Mouse (Mus musculus) megakaryocyte-erythroid progenitor cell, adult 5-6 weeks (primary cell): ENCODE results near the gene Ubqln4. TPM values are rescaled to one million over a fixed set of nuclear protein-coding genes. Genes with fewer than 3 reads are reported as not detected.

ENCODE experiments used
- ATAC-seq: replicated peaks from 2 replicates; pipeline ENCODE4 v1.8.0; 2016; ENCODE audit warnings: mild to moderate bottlenecking, inconsistent platforms; ENCODE audit not compliant: severe bottlenecking, poor library complexity, low FRiP score, low TSS enrichment
- total RNA-seq, 2 experiments: library from RNA; stranded (forward) in 1 of 2; stranded (reverse) in 1 of 2; fragments of 200-1000, 215-1000 nt in 1 of 2; fragments of >200 nt in 1 of 2; fragmentation: Nextera tagmentation in 1 of 2; gene quantifications; 2 replicates each; pipeline ENCODE4 v1.2.3; 2014 to 2017

The Ubqln4 gene
- total RNA-seq, 2 experiments from 2014 or later = 56.0 to 94.1 TPM

- no peak for ATAC-seq
Measured at GRCm38 (mm10) chr3:88618074-88618871, 64.7 kb downstream of the Ubqln4 start.

Other genes with a start within 250 kb of the Ubqln4 start
- gene Glmp, start 228.7 kb upstream of the Ubqln4 start, total RNA-seq (2014; fragmentation: Nextera tagmentation) = 39.2 and 70.5 TPM in 2 replicates
- gene Glmp, start 228.7 kb upstream of the Ubqln4 start, total RNA-seq (2017) = 7.0 and 19.7 TPM in 2 replicates
- gene Tmem79, start 217.6 kb upstream of the Ubqln4 start, total RNA-seq (2014; fragmentation: Nextera tagmentation) = 1.7 and 7.8 TPM in 2 replicates
- 1.4 and 2.0 TPM in 2 replicates for gene Tmem79, start 217.6 kb upstream of the Ubqln4 start, total RNA-seq (2017)
- 40.7 and 57.5 TPM in 2 replicates for gene Smg5, start 217.5 kb upstream of the Ubqln4 start, total RNA-seq (2014; fragmentation: Nextera tagmentation)
- gene Smg5, start 217.5 kb upstream of the Ubqln4 start, total RNA-seq (2017) = 39.0 and 40.9 TPM in 2 replicates
- gene Paqr6, start 189.2 kb upstream of the Ubqln4 start, total RNA-seq (2014; fragmentation: Nextera tagmentation) = not detected in 2 replicates
- gene Paqr6, start 189.2 kb upstream of the Ubqln4 start, total RNA-seq (2017) = not detected in 2 replicates
- gene Bglap3, start 181.0 kb upstream of the Ubqln4 start, total RNA-seq (2014; fragmentation: Nextera tagmentation) = not detected in 2 replicates
- gene Bglap3, start 181.0 kb upstream of the Ubqln4 start, total RNA-seq (2017) = not detected in 2 replicates
- not detected in 2 replicates for gene Bglap2, start 175.1 kb upstream of the Ubqln4 start, total RNA-seq (2014; fragmentation: Nextera tagmentation)
- not detected in 2 replicates for gene Bglap2, start 175.1 kb upstream of the Ubqln4 start, total RNA-seq (2017)
- gene Bglap, start 169.3 kb upstream of the Ubqln4 start, total RNA-seq (2014; fragmentation: Nextera tagmentation) = 2.8 TPM in 1 of 2 replicates, not detected in the other
- not detected in 2 replicates for gene Bglap, start 169.3 kb upstream of the Ubqln4 start, total RNA-seq (2017)
- 188 and 207 TPM in 2 replicates for gene Pmf1, start 143.4 kb upstream of the Ubqln4 start, total RNA-seq (2014; fragmentation: Nextera tagmentation)
- 87.9 and 145 TPM in 2 replicates for gene Pmf1, start 143.4 kb upstream of the Ubqln4 start, total RNA-seq (2017)
- gene Slc25a44, start 128.6 kb upstream of the Ubqln4 start, total RNA-seq (2014; fragmentation: Nextera tagmentation) = 28.0 and 30.2 TPM in 2 replicates
- 18.9 and 31.7 TPM in 2 replicates for gene Slc25a44, start 128.6 kb upstream of the Ubqln4 start, total RNA-seq (2017)
- gene Sema4a, start 92.6 kb upstream of the Ubqln4 start, total RNA-seq (2014; fragmentation: Nextera tagmentation) = 2.6 and 4.1 TPM in 2 replicates
- 1.1 and 2.1 TPM in 2 replicates for gene Sema4a, start 92.6 kb upstream of the Ubqln4 start, total RNA-seq (2017)
- gene Lmna, start 43.8 kb upstream of the Ubqln4 start, total RNA-seq (2014; fragmentation: Nextera tagmentation) = 43.0 and 61.7 TPM in 2 replicates
- 49.4 and 66.7 TPM in 2 replicates for gene Lmna, start 43.8 kb upstream of the Ubqln4 start, total RNA-seq (2017)
- 5.4 and 5.6 TPM in 2 replicates for gene Mex3a, start 21.4 kb upstream of the Ubqln4 start, total RNA-seq (2014; fragmentation: Nextera tagmentation)
- 3.3 and 7.8 TPM in 2 replicates for gene Mex3a, start 21.4 kb upstream of the Ubqln4 start, total RNA-seq (2017)
- gene Rab25, start 5.5 kb upstream of the Ubqln4 start, total RNA-seq (2014; fragmentation: Nextera tagmentation) = not detected in 2 replicates
- 0.14 TPM in 1 of 2 replicates, not detected in the other for gene Rab25, start 5.5 kb upstream of the Ubqln4 start, total RNA-seq (2017)
- gene Lamtor2, start 684 bp upstream of the Ubqln4 start, total RNA-seq (2014; fragmentation: Nextera tagmentation) = 36.4 and 68.6 TPM in 2 replicates
- gene Lamtor2, start 684 bp upstream of the Ubqln4 start, total RNA-seq (2017) = 57.0 and 87.8 TPM in 2 replicates
- gene Ssr2, start 22.1 kb downstream of the Ubqln4 start, total RNA-seq (2014; fragmentation: Nextera tagmentation) = 200 and 308 TPM in 2 replicates
- 111 and 165 TPM in 2 replicates for gene Ssr2, start 22.1 kb downstream of the Ubqln4 start, total RNA-seq (2017)
- 94.6 and 96.0 TPM in 2 replicates for gene Arhgef2, start 52.2 kb downstream of the Ubqln4 start, total RNA-seq (2014; fragmentation: Nextera tagmentation)
- 41.9 and 75.8 TPM in 2 replicates for gene Arhgef2, start 52.2 kb downstream of the Ubqln4 start, total RNA-seq (2017)
- gene Rxfp4, start 99.4 kb downstream of the Ubqln4 start, total RNA-seq (2014; fragmentation: Nextera tagmentation) = not detected in 2 replicates
- gene Rxfp4, start 99.4 kb downstream of the Ubqln4 start, total RNA-seq (2017) = not detected in 2 replicates
- gene Khdc4, start 132.0 kb downstream of the Ubqln4 start, total RNA-seq (2014; fragmentation: Nextera tagmentation) = 76.1 and 88.6 TPM in 2 replicates
- gene Khdc4, start 132.0 kb downstream of the Ubqln4 start, total RNA-seq (2017) = 32.0 and 53.1 TPM in 2 replicates
- gene Rit1, start 163.1 kb downstream of the Ubqln4 start, total RNA-seq (2014; fragmentation: Nextera tagmentation) = 16.7 and 20.0 TPM in 2 replicates
- gene Rit1, start 163.1 kb downstream of the Ubqln4 start, total RNA-seq (2017) = 9.6 and 22.3 TPM in 2 replicates
- gene Syt11, start 221.4 kb downstream of the Ubqln4 start, total RNA-seq (2014; fragmentation: Nextera tagmentation) = 0.22 and 1.5 TPM in 2 replicates
- 0.19 and 1.1 TPM in 2 replicates for gene Syt11, start 221.4 kb downstream of the Ubqln4 start, total RNA-seq (2017)